Mouse (Mus musculus) liver, embryonic 13.5 days (tissue): ENCODE measurements around the gene Pde4c. TPM values are rescaled to one million over a fixed set of nuclear protein-coding genes. Genes with fewer than 3 reads are reported as not detected.

ENCODE experiments used
- ATAC-seq: fragments of 200-750 bp; cut with Nextera tagmentation; 2 replicates; pipeline ENCODE4 v1.8.0; 2017; ENCODE audit warnings: low read depth, mild to moderate bottlenecking, moderate number of reproducible peaks, moderate library complexity
- DNase-seq: peaks from one replicate; pipeline ENCODE4 v3.0.0; 2022
- H3K27ac ChIP-seq: fragments of 300-500 bp; sonication (generic); 2 replicates; pipeline ENCODE4 v1.5.1; 2015; ENCODE audit warnings: moderate library complexity, mild to moderate bottlenecking, inconsistent platforms
- H3K27me3 ChIP-seq: fragments of 300-500 bp; sonication (generic); 2 replicates; pipeline ENCODE4 v1.6.1; 2015; ENCODE audit warnings: mild to moderate bottlenecking, inconsistent platforms
- H3K36me3 ChIP-seq: fragments of 300-500 bp; sonication (generic); 2 replicates; pipeline ENCODE4 v1.6.1; 2015; ENCODE audit warnings: mild to moderate bottlenecking, inconsistent platforms
- H3K4me1 ChIP-seq: fragments of 300-500 bp; sonication (generic); replicated peaks from 2 replicates; pipeline ENCODE4 v1.6.1; 2015; ENCODE audit warnings: inconsistent platforms
- H3K4me2 ChIP-seq: fragments of 300-500 bp; sonication (generic); 2 replicates; pipeline ENCODE4 v1.6.1; 2015; ENCODE audit warnings: inconsistent platforms, mild to moderate bottlenecking, moderate library complexity
- H3K4me3 ChIP-seq: fragments of 300-500 bp; sonication (generic); replicated peaks from 2 replicates; pipeline ENCODE4 v1.5.1; 2015; ENCODE audit warnings: mild to moderate bottlenecking, inconsistent platforms
- H3K9ac ChIP-seq: fragments of 300-500 bp; sonication (generic); 2 replicates; pipeline ENCODE4 v1.6.1; 2015; ENCODE audit warnings: mild to moderate bottlenecking, inconsistent platforms
- H3K9me3 ChIP-seq: fragments of 300-500 bp; sonication (generic); replicated peaks from 2 replicates; pipeline ENCODE4 v1.6.1; 2016; ENCODE audit warnings: inconsistent platforms
- WGBS: fragments of 180-500 bp; shearing (Covaris S2); methylation state at CpG from one replicate; pipeline ENCODE4 v1.1.7; 2015; ENCODE audit not compliant: insufficient replicate concordance; 5-methylcytosine and 5-hydroxymethylcytosine counted together
- polyA plus RNA-seq: library from polyadenylated mRNA; unstranded; fragments of >200 nt; fragmentation: Nextera tagmentation; extraction: Ambion mirVana; gene quantifications from 2 replicates; pipeline ENCODE4 v1.2.1, GENCODE M21; 2015

Pde4c gene
- polyA plus RNA-seq, 1 experiment from 2014 or later = 0.40 TPM

DNA sequence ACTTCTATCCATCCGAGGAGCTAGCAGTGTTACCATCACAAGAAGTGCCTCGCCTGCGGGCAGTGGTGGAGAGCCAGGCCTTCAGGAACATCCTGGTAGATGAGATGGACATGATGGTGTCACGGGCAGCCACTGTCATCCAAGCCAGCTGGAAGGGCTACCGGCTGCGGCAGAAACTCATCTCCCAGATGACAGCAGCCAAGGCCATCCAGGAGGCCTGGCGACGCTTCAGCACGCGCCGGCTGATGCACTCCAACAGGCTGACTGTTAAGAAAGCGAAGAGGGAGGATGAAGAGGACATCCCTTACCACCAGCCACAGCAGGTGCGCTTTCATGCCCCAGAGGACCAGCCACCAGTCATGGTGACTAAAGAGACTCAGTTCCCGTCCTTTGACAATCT is 15.2 kb upstream of the Pde4c start:
- Histone ChIP-seq H3K36me3 (no peaks in the 10 kb centered on the region), H3K27ac (no peak overlapping the region), H3K27me3 (0 out of 2 replicates have a peak, but pooled peaks cover 3% of the 10 kb centered on the region), H3K9ac (no peak overlapping the region), H3K4me1 (no peaks in the 10 kb centered on the region), H3K4me2 (no peak overlapping the region), H3K9me3 (no peaks in the 10 kb centered on the region), H3K4me3 (no peak overlapping the region)
- DNase-seq (no peak), ATAC-seq (no peak)
- WGBS = 74% methylated on average over 14 of the region's 14 CpGs

- Histone ChIP-seq H3K27ac (no peak overlapping the region), H3K9ac (no peak overlapping the region), H3K36me3 (no peaks in the 10 kb centered on the region), H3K4me2 (no peak overlapping the region), H3K9me3 (no peaks in the 10 kb centered on the region), H3K4me1 (no peaks in the 10 kb centered on the region), H3K4me3 (no peak overlapping the region), H3K27me3 (0 out of 2 replicates have a peak, but pooled peaks cover 3% of the 10 kb centered on the region)
- DNase-seq = no peak
- ATAC-seq = no peak
- 83% methylated on average over 9 of the region's 9 CpGs for WGBS
These were observed 13.7 kb upstream of the Pde4c start for GRCm38 (mm10) chr8:70709794-70710193.

GRCm38 (mm10) chr8:70710296-70710695 is 13.2 kb upstream of the Pde4c start:
- 0 out of 2 replicates have a peak, but pooled peaks cover 3% of the 10 kb centered on the region for H3K27me3 ChIP-seq
- H3K9me3 ChIP-seq = no peaks in the 10 kb centered on the region
- H3K27ac ChIP-seq = no peak overlapping the region
- ATAC-seq (no peak), DNase-seq (no peak)
- no peaks in the 10 kb centered on the region for H3K4me1 ChIP-seq
- no peaks in the 10 kb centered on the region for H3K36me3 ChIP-seq
- no peak overlapping the region for H3K4me3 ChIP-seq
- no peak overlapping the region for H3K9ac ChIP-seq
- no peak overlapping the region for H3K4me2 ChIP-seq
- 63% methylated on average over 1 of the region's 1 CpGs for WGBS

GRCm38 (mm10) chr8:70711041-70711440 is 12.5 kb upstream of the Pde4c start:
- Histone ChIP-seq H3K4me2 (no peak overlapping the region), H3K9me3 (no peaks in the 10 kb centered on the region), H3K4me1 (no peaks in the 10 kb centered on the region), H3K36me3 (no peaks in the 10 kb centered on the region), H3K9ac (no peak overlapping the region), H3K27ac (no peak overlapping the region), H3K4me3 (no peak overlapping the region), H3K27me3 (0 out of 2 replicates have a peak, but pooled peaks cover 3% of the 10 kb centered on the region)
- WGBS = 65% methylated on average over 11 of the region's 11 CpGs
- no peak for ATAC-seq
- no peak for DNase-seq

- Histone ChIP-seq H3K4me2 (no peak overlapping the region), H3K9me3 (no peaks in the 10 kb centered on the region), H3K4me1 (peaks cover 4% of the 10 kb centered on the region; the same call in 1 of the 2 replicates), H3K36me3 (no peaks in the 10 kb centered on the region), H3K9ac (no peak overlapping the region), H3K4me3 (no peak overlapping the region), H3K27ac (no peak overlapping the region), H3K27me3 (peaks cover 6% of the 10 kb centered on the region; the same call in 1 of the 2 replicates)
- 71% methylated on average over 7 of the region's 7 CpGs for WGBS
- DNase-seq (no peak), ATAC-seq (no peak)
These were observed 9.5 kb upstream of the Pde4c start for GRCm38 (mm10) chr8:70713991-70714390.

DNA sequence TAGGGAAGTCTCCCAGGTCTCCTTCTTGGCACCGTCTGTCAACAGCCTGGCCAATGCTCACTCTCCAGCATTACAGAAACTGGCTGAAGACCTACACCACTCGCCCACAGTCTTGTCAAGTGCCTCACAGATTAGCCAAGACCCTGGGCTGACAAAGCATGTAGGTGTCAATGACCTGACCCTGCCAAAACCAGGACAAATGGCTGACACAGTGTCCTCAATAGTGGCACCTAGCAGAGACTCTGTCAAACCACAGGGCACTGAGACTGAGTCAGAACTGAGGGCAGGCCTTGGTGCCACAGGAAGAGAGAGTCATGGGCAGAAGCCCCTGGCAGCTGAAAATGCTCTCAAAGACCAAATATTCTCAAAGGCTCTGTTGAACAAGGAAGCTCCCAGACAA is 8.4 kb upstream of the Pde4c start:
- WGBS = 54% methylated on average over 2 of the region's 2 CpGs
- Histone ChIP-seq H3K27ac (no peak overlapping the region), H3K4me1 (peaks cover 4% of the 10 kb centered on the region; the same call in 1 of the 2 replicates), H3K4me2 (no peak overlapping the region), H3K36me3 (no peaks in the 10 kb centered on the region), H3K9me3 (no peaks in the 10 kb centered on the region), H3K4me3 (no peak overlapping the region), H3K9ac (no peak overlapping the region), H3K27me3 (peaks cover 13% of the 10 kb centered on the region; the same call in 1 of the 2 replicates)
- no peak for ATAC-seq
- DNase-seq = no peak

DNA sequence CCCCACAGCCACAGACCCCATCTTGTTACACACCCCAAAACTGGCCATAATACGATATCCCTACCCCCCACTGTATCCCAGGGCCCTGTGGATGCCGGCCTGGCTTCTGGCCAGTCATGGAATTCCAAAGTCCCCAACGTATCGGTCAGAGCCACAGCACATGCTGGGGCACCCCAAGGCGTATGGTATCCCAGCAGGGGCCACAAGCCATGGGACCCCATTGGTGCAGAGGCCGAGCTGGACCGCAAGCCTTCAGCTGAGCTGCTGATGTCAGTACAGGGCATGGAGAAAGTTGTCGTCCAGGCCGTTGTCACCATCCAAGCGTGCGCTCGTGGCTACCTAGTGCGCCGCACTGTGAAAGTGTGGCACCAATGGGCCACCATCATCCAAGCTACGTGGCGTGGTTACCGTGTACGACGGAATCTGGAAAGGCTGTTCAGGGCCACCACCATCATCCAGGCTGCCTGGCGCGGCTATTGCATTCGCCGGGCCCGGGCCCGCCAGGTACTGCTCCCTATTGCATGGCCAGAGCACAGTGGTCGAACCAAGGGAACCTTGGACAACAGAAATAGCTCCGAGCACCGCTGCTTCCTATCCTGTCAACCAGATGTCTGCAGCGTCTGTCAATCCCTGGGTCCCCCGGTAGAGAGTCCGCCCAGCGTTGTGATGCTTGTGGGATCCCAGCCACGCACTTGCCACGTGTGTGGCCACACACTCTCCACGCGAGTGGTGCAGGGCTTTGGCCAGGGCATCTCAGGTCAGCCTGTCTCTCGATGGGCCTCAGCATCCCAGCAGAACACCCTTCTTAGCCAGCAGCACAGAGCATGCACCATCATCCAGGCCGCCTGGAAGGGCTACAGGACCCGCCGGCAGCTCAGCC is 6.8 kb upstream of the Pde4c start:
- Histone ChIP-seq H3K36me3 (no peaks in the 10 kb centered on the region), H3K27ac (no peak overlapping the region), H3K4me1 (peaks cover 7% of the 10 kb centered on the region; the same call in 1 of the 2 replicates), H3K27me3 (peaks cover 13% of the 10 kb centered on the region; the same call in 1 of the 2 replicates), H3K9ac (no peak overlapping the region), H3K9me3 (no peaks in the 10 kb centered on the region), H3K4me2 (no peak overlapping the region), H3K4me3 (no peak overlapping the region)
- ATAC-seq (no peak), DNase-seq (no peak)
- 72% methylated on average over 40 of the region's 40 CpGs for WGBS

- Histone ChIP-seq H3K36me3 (no peaks in the 10 kb centered on the region), H3K4me2 (0 out of 2 replicates have a peak within 1 kb of the TSS, but pooled peaks have one; percentile 24), H3K4me3 (no peak within 1 kb of the TSS), H3K27ac (no peak within 1 kb of the TSS), H3K9me3 (no peaks in the 10 kb centered on the region), H3K4me1 (peaks cover 7% of the 10 kb centered on the region; the same call in 1 of the 2 replicates), H3K27me3 (peaks cover 13% of the 10 kb centered on the region; the same call in 1 of the 2 replicates), H3K9ac (no peak within 1 kb of the TSS)
- peak; percentile 49 for DNase-seq
- 1% methylated on average over 19 of the region's 19 CpGs for WGBS
- ATAC-seq = peak; percentile 45; the same call in 1 of the 2 replicates
These were observed 5.2 kb upstream of the Pde4c start, which contains the start of gene Gm3336 for GRCm38 (mm10) chr8:70718297-70718696. TSS of gene Gm3336 (plus strand) at chr8:70718543.

GRCm38 (mm10) chr8:70719796-70720270 is 3.7 kb upstream of the Pde4c start:
- Histone ChIP-seq H3K36me3 (no peaks in the 10 kb centered on the region), H3K4me3 (no peak overlapping the region), H3K9ac (no peak overlapping the region), H3K27ac (no peak overlapping the region), H3K9me3 (no peaks in the 10 kb centered on the region), H3K4me1 (peaks cover 7% of the 10 kb centered on the region; the same call in 1 of the 2 replicates), H3K27me3 (peaks cover 17% of the 10 kb centered on the region; the same call in 1 of the 2 replicates), H3K4me2 (no peak overlapping the region)
- DNase-seq (no peak), ATAC-seq (no peak)
- 29% methylated on average over 9 of the region's 9 CpGs for WGBS

- Histone ChIP-seq H3K27me3 (peaks cover 18% of the 10 kb centered on the region), H3K27ac (no peak overlapping the region), H3K4me3 (no peak overlapping the region), H3K9ac (no peak overlapping the region), H3K4me1 (peaks cover 7% of the 10 kb centered on the region; the same call in 1 of the 2 replicates), H3K4me2 (no peak overlapping the region), H3K36me3 (no peaks in the 10 kb centered on the region), H3K9me3 (no peaks in the 10 kb centered on the region)
- DNase-seq = peak; percentile 63
- WGBS = under 1% methylated on average over 3 of the region's 3 CpGs
- no peak for ATAC-seq
These were observed 2.8 kb upstream of the Pde4c start for GRCm38 (mm10) chr8:70720739-70721138.

- Histone ChIP-seq H3K9ac (no peak overlapping the region), H3K27me3 (peaks cover 26% of the 10 kb centered on the region), H3K4me3 (no peak overlapping the region), H3K4me2 (no peak overlapping the region), H3K27ac (no peak overlapping the region), H3K36me3 (no peaks in the 10 kb centered on the region), H3K9me3 (no peaks in the 10 kb centered on the region), H3K4me1 (peaks cover 7% of the 10 kb centered on the region; the same call in 1 of the 2 replicates)
- no peak for DNase-seq
- 72% methylated on average over 8 of the region's 8 CpGs for WGBS
- no peak for ATAC-seq
These were observed 1.9 kb upstream of the Pde4c start for GRCm38 (mm10) chr8:70721601-70722000.
